8 mouse cellular contexts compared by ENCODE assay signal in genomic region chr7:57590451-57591248, GRCm38 (mm10).
DNase-seq lines count a peak whose midpoint lies in the region; ATAC-seq and TF ChIP-seq lines count a peak whose summit lies in the region.

No protein-coding gene starts in this region.

- intact Hi-C loops in heart, postnatal 14 days (cut with DNase I), result no loop called here

- peak overlapping the region; percentile 20; the same call in 1 of the 2 replicates for H3K4me3 ChIP-seq in G1E (ENCODE audit: low read depth, low read length)
- H3K4me3 ChIP-seq in embryonic facial prominence, embryonic 11.5 days (ENCODE audit: low read depth, low read length), result peak overlapping the region; percentile 64
- peak overlapping the region; percentile 86 for H3K4me3 ChIP-seq in layer of hippocampus, adult 2 months

- H3K4me2 ChIP-seq in embryonic facial prominence, embryonic 11.5 days (ENCODE audit: low read depth, low read length), result peak overlapping the region; percentile 97

- WGBS in embryonic facial prominence, embryonic 11.5 days, result under 1% methylated on average over 55 of the region's 74 CpGs

- peak overlapping the region; percentile 56 for H3K9ac ChIP-seq in embryonic facial prominence, embryonic 11.5 days (replicated peaks; ENCODE audit: low read length)

- no peak for DNase-seq in G1E (ENCODE audit: low spot score)
- peak; percentile 87 for DNase-seq in adrenal gland, postnatal 25 days
- DNase-seq in embryonic facial prominence, embryonic 11.5 days (ENCODE audit: low spot score), result peak; percentile 84
- peak; percentile 38 to 49 for DNase-seq in heart, postnatal 14 days
- peak; percentile 69 to 84 for DNase-seq in layer of hippocampus, adult 2 months (ENCODE audit: low spot score in 2 of 2)
- peak; percentile 10 for DNase-seq in lung, postnatal 14 days
- DNase-seq in right cerebral cortex, adult 2 months (ENCODE audit: low spot score in 2 of 2), result peak; percentile 75 to 79
- DNase-seq in c-Kit-positive CD71-positive TER-119-positive erythroid progenitor cells, embryonic 14.5 days (ENCODE audit: low spot score), result no peak

- no peaks in the 10 kb centered on the region for H3K36me3 ChIP-seq in G1E (replicated peaks)
- no peaks in the 10 kb centered on the region for H3K36me3 ChIP-seq in embryonic facial prominence, embryonic 11.5 days (replicated peaks; ENCODE audit: control insufficient read depth, insufficient read depth, low read depth, low read length)

- ATAC-seq in G1E (ENCODE audit: extremely low read depth, insufficient number of reproducible peaks, low FRiP score, poor library complexity, severe bottlenecking), result no peak
- peak; percentile 93 for ATAC-seq in embryonic facial prominence, embryonic 11.5 days (replicated peaks; ENCODE audit: insufficient number of reproducible peaks, low FRiP score, low TSS enrichment, low read depth)

- peaks cover 31% of the 10 kb centered on the region for H3K9me3 ChIP-seq in G1E (replicated peaks)
- H3K9me3 ChIP-seq in embryonic facial prominence, embryonic 11.5 days (replicated peaks; ENCODE audit: control insufficient read depth, low read length), result no peaks in the 10 kb centered on the region

- H3K27ac ChIP-seq in embryonic facial prominence, embryonic 11.5 days (replicated peaks; ENCODE audit: low read depth, low read length), result no peak overlapping the region
- H3K27ac ChIP-seq in layer of hippocampus, adult 2 months, result peak overlapping the region; percentile 98

- no peaks in the 10 kb centered on the region for H3K4me1 ChIP-seq in G1E (ENCODE audit: insufficient read depth, low read depth, low read length)
- H3K4me1 ChIP-seq in embryonic facial prominence, embryonic 11.5 days (ENCODE audit: control insufficient read depth, insufficient read depth, low read length), result peaks cover 4% of the 10 kb centered on the region; the same call in 1 of the 2 replicates

- H3K27me3 ChIP-seq in G1E (ENCODE audit: insufficient read depth, low read length), result no peaks in the 10 kb centered on the region
- H3K27me3 ChIP-seq in embryonic facial prominence, embryonic 11.5 days (ENCODE audit: control insufficient read depth, insufficient read depth, low read length), result peaks cover 13% of the 10 kb centered on the region

- no peak for TF ChIP-seq CTCF in G1E (IDR thresholded peaks at IDR 0.05; ENCODE audit: low read depth, low read length)
- peak; percentile 30 for TF ChIP-seq CTCF in layer of hippocampus, adult 2 months (conservative IDR thresholded peaks at IDR 0.05)

Comparison
In these comparisons a context has a peak if more than half of its experiments do, and no peak if none do; other contexts are left out.
1. DNase-seq: peak in adrenal gland, postnatal 25 days (single experiment), embryonic facial prominence, embryonic 11.5 days (single experiment), heart, postnatal 14 days (2 of 2), layer of hippocampus, adult 2 months (2 of 2), lung, postnatal 14 days (single experiment) and right cerebral cortex, adult 2 months (2 of 2); none in G1E (single experiment) and c-Kit-positive CD71-positive TER-119-positive erythroid progenitor cells, embryonic 14.5 days (single experiment).
2. H3K4me3 ChIP-seq: peak in every context shown above with its lines; median percentile 86 in layer of hippocampus, adult 2 months; 64 in embryonic facial prominence, embryonic 11.5 days; 20 in G1E.